Mouse (Mus musculus) fibroblast of lung, adult 2 months (primary cell): ENCODE measurements around the gene Fcgr3.

ENCODE experiments used
- DNase-seq: peaks from one replicate; pipeline ENCODE4 v3.0.0-alpha.2; 2011; ENCODE audit warnings: low read depth

Gene Fcgr3

DNA sequence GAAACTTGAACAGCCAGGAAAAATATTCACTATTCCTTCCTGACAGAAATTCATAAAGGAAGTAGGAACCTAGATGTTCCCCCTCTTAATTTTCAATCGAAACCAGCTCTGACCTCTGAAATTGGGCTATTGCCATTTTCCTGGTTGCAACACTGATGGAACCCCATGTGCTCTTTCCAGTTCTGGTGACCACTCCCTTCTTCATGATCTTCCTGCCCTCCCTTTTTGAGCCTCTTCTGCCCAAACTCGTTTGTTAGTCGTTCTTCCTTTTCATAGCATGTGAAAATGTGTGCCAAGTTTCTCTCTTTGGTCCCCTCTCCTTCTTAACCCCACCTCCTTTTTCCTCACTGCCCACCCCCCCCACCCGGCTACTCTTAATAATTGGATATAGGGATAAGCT, 53.0 kb downstream of the Fcgr3 start:
- no peak for DNase-seq

DNA sequence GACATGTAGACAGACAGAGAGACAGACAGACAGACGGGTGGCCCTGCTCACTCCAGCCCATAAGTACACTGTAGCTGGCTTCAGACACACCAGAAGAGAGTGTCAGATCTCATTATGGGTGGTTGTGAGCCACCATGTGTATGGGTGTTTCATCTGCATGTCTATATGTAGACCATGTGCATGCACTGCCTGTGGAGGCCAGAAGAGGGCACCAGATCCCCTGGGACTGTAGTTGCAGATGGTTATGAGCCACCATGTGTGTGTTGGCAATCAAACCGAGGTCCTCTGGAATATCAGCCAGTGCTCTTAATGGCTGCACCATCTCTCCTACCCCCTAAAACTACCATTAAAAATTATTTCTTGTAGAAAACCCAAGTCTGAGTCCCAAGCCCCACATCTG, 57.8 kb downstream of the Fcgr3 start:
- no peak for DNase-seq

DNA sequence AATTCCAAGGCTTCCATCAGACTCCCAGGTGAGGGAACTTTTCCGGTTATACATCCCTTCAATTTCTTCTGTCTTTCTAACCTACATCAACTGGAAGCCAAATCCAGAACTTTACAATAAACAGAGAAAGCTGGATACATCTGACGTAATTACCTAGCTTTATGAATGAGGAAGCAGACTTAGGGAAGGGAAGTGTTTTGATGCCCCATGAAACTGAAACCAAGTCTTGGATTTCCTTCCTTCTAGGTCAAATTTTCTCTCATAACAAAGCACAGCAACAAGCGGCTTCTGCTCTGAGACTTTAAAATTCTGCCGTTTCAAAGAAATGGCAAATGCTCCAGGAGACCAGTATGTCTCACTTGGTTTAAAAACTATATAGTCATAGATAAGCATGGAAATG, 58.4 kb downstream of the Fcgr3 start:
- no peak for DNase-seq

DNA sequence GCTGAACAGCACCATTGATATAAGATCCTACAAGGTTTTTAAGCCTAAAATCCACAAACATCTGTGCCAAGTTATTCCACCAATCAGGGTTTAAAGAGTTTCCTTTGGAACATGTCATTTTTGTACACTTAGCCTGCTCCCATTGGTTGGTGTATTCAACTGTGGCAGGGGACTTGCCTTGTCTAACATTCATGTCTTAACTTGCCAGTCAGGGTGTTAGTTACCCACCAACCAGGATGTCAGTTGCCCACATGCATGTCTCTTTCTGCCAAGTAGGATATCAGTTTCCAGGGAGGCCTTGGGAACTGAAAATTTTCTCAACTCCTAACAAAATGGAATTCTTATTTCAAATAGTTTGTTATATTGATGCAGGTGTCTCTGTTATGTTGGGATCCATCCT, 59.1 kb downstream of the Fcgr3 start:
- DNase-seq = no peak

DNA sequence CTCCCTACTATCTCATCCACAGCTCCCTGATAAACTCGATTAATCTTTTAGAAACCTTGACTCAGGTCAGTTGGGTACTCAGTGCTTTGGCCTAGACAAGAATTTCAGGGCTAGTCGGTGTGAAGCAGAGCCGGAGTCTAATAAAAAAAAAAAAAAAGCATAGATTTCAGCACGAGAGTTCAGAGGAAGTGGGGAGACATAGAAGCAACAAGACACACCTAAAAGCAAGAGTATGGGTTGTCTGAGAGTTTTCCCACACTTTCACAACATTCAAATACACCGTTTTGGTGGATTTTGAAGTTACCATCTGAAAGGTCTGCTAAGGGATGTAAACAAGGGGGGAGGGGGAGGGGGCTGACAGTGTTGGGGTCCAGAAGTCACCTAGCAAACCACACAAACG, 59.7 kb downstream of the Fcgr3 start:
- DNase-seq = no peak
